Comparison of ENCODE assay signal across 10 mouse cellular contexts in the genomic region with DNA sequence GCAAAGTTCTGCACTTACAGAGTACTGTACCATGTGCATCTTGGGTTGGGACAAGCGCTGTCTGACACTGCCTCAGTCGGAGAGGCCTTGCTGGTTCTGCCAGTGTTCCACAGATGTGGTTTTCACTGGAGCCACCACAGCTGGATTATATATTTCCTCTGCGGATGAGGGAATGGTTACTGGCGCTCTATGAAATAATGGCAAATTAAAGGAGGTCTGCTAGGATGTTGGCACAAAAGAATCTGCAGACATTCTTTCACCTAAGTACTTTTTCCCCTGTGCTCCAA. TPM values are rescaled to one million over a fixed set of nuclear protein-coding genes. Genes with fewer than 3 reads are reported as not detected.
DNase-seq lines count a peak whose midpoint lies in the region; ATAC-seq and TF ChIP-seq lines count a peak whose summit lies in the region.
"Had no signal": no experiment of that assay in that cellular context is flagged by ENCODE, and none has a peak within 500 bp of the region (broad histone marks: within the 10 kb centered on the region; RNA-seq: fewer than 3 reads in every experiment).

No protein-coding gene starts in this region.

- no peaks in the 10 kb centered on the region for H3K9me3 ChIP-seq in midbrain, embryonic 10.5 days (replicated peaks)
- no peaks in the 10 kb centered on the region for H3K9me3 ChIP-seq in midbrain, embryonic 13.5 days
- no peaks in the 10 kb centered on the region for H3K9me3 ChIP-seq in intestine, postnatal 0 days (ENCODE audit: control insufficient read depth)
- H3K9me3 ChIP-seq in stomach, embryonic 16.5 days (replicated peaks; ENCODE audit: control insufficient read depth, low read length): no peaks in the 10 kb centered on the region

- TF ChIP-seq CTCF in heart, adult 2 months (IDR thresholded peaks at IDR 0.05): no peak
- no peak for TF ChIP-seq CTCF in intestine, postnatal 0 days (IDR thresholded peaks at IDR 0.05; ENCODE audit: low read depth)

- intact Hi-C loops in heart, adult 2 months (cut with DNase I): loop anchor here (2.0 kb wide), 1 partner anchor 24 kb away; no protein-coding TSS in a partner anchor

- no peak for DNase-seq in heart, adult 2 months
- no peak for DNase-seq in heart, adult 11 months
- no peak for DNase-seq in midbrain, embryonic 10.5 days (ENCODE audit: low spot score)
- DNase-seq in layer of hippocampus, adult 8-10 months (ENCODE audit: low spot score in 2 of 2): no peak
- DNase-seq in cerebellum, adult 11 months: no peak
- DNase-seq: kidney, adult 8-10 months had no signal

- no peak for TF ChIP-seq POLR2A in heart, adult 2 months (IDR thresholded peaks at IDR 0.05; ENCODE audit: insufficient read depth, low read depth, low read length)

- peak overlapping the region; percentile 61 for H3K4me3 ChIP-seq in heart, adult 2 months
- H3K4me3 ChIP-seq in midbrain, embryonic 10.5 days: 0 out of 2 replicates have a peak overlapping the region, but pooled peaks have one; percentile 68
- H3K4me3 ChIP-seq in midbrain, embryonic 13.5 days (replicated peaks): no peak overlapping the region
- H3K4me3 ChIP-seq in intestine, postnatal 0 days (ENCODE audit: low read depth, low read length): peak overlapping the region; percentile 43; the same call in 1 of the 2 replicates
- H3K4me3 ChIP-seq in stomach, embryonic 16.5 days (replicated peaks; ENCODE audit: low read length): peak overlapping the region; percentile 60
- H3K4me3 ChIP-seq: erythroblast, embryonic 14.5 days had no signal

- H3K79me2 ChIP-seq in heart, adult 2 months (replicated peaks; ENCODE audit: control insufficient read depth, insufficient read depth, low read length): peaks cover 3% of the 10 kb centered on the region

- 47% methylated on average over 4 of the region's 4 CpGs for WGBS in heart, adult 2 months
- 87% methylated on average over 4 of the region's 4 CpGs for WGBS in midbrain, embryonic 10.5 days
- WGBS in midbrain, embryonic 13.5 days: 90% methylated on average over 4 of the region's 4 CpGs
- 77% methylated on average over 4 of the region's 4 CpGs for WGBS in intestine, postnatal 0 days
- 66% methylated on average over 4 of the region's 4 CpGs for WGBS in stomach, embryonic 16.5 days

- H3K4me2 ChIP-seq in midbrain, embryonic 13.5 days (replicated peaks): no peak overlapping the region
- peak overlapping the region; percentile 70 for H3K4me2 ChIP-seq in intestine, postnatal 0 days (replicated peaks; ENCODE audit: low read depth)
- H3K4me2 ChIP-seq in stomach, embryonic 16.5 days (ENCODE audit: low read depth, low read length): peak overlapping the region; percentile 83

- TF ChIP-seq EP300 in heart, adult 2 months (IDR thresholded peaks at IDR 0.05; ENCODE audit: insufficient read depth, low read depth, low read length): no peak

- H3K27ac ChIP-seq in heart, adult 2 months: peak overlapping the region; percentile 69
- no peak overlapping the region for H3K27ac ChIP-seq in midbrain, embryonic 10.5 days (replicated peaks)
- no peak overlapping the region for H3K27ac ChIP-seq in midbrain, embryonic 13.5 days
- no peak overlapping the region for H3K27ac ChIP-seq in intestine, postnatal 0 days (ENCODE audit: low read depth, low read length)
- peak overlapping the region; percentile 75 for H3K27ac ChIP-seq in stomach, embryonic 16.5 days (ENCODE audit: low read length)

- peaks cover 13% of the 10 kb centered on the region for H3K4me1 ChIP-seq in heart, adult 2 months (ENCODE audit: control insufficient read depth, insufficient read depth, low read length)
- H3K4me1 ChIP-seq in midbrain, embryonic 10.5 days: peaks cover 16% of the 10 kb centered on the region
- H3K4me1 ChIP-seq in midbrain, embryonic 13.5 days (replicated peaks): peaks cover 9% of the 10 kb centered on the region; the same call in 1 of the 2 replicates
- H3K4me1 ChIP-seq in intestine, postnatal 0 days (replicated peaks; ENCODE audit: control insufficient read depth, insufficient read depth, low read length): no peaks in the 10 kb centered on the region
- H3K4me1 ChIP-seq in stomach, embryonic 16.5 days (ENCODE audit: control insufficient read depth, insufficient read depth, low read length): no peaks in the 10 kb centered on the region

- H3K36me3 ChIP-seq in heart, adult 2 months (ENCODE audit: control insufficient read depth, insufficient read depth, low read length): peaks cover 2% of the 10 kb centered on the region; the same call in 1 of the 2 replicates
- no peaks in the 10 kb centered on the region for H3K36me3 ChIP-seq in midbrain, embryonic 10.5 days
- no peaks in the 10 kb centered on the region for H3K36me3 ChIP-seq in midbrain, embryonic 13.5 days
- H3K36me3 ChIP-seq in intestine, postnatal 0 days (ENCODE audit: control insufficient read depth, insufficient read depth): no peaks in the 10 kb centered on the region
- H3K36me3 ChIP-seq in stomach, embryonic 16.5 days (ENCODE audit: control insufficient read depth, insufficient read depth, low read length): no peaks in the 10 kb centered on the region

- no peaks in the 10 kb centered on the region for H3K27me3 ChIP-seq in heart, adult 2 months (ENCODE audit: control insufficient read depth, insufficient read depth, low read length)
- H3K27me3 ChIP-seq in midbrain, embryonic 10.5 days (ENCODE audit: low read depth, poor library complexity, severe bottlenecking): peaks cover 44% of the 10 kb centered on the region
- H3K27me3 ChIP-seq in midbrain, embryonic 13.5 days: peaks cover 22% of the 10 kb centered on the region
- peaks cover 12% of the 10 kb centered on the region; the same call in 1 of the 2 replicates for H3K27me3 ChIP-seq in intestine, postnatal 0 days (replicated peaks; ENCODE audit: control insufficient read depth, insufficient read depth, low read length)
- no peaks in the 10 kb centered on the region for H3K27me3 ChIP-seq in stomach, embryonic 16.5 days (ENCODE audit: control insufficient read depth, insufficient read depth, low read length)

- peak overlapping the region; percentile 88 for H3K9ac ChIP-seq in heart, adult 2 months (ENCODE audit: low read depth, low read length)
- H3K9ac ChIP-seq in midbrain, embryonic 13.5 days (replicated peaks): no peak overlapping the region
- H3K9ac ChIP-seq in intestine, postnatal 0 days (ENCODE audit: low read depth, low read length): no peak overlapping the region
- peak overlapping the region; percentile 80 for H3K9ac ChIP-seq in stomach, embryonic 16.5 days (ENCODE audit: low read length)

- ATAC-seq in midbrain, embryonic 13.5 days: no peak
- ATAC-seq in intestine, postnatal 0 days: no peak
- no peak for ATAC-seq in stomach, embryonic 16.5 days (ENCODE audit: insufficient read depth, low FRiP score)

RNA-seq across cellular contexts. Expression of a gene that starts 1.0 kb away (rescaled TPM):
- total RNA-seq in heart, adult 2 months (2021): 10 to 100 TPM; 33.7 to 35.2 TPM
- polyA plus RNA-seq in heart, adult 2 months (2012; rRNA removed): 3.3 and 7.6 TPM in 2 replicates
- 22.8 and 26.9 TPM in 2 replicates for polyA plus RNA-seq in midbrain, embryonic 10.5 days (2016; fragmentation: Nextera tagmentation; extraction: Ambion mirVana)
- polyA plus RNA-seq in midbrain, embryonic 13.5 days (2015; fragmentation: Nextera tagmentation; extraction: Ambion mirVana): 6.8 and 7.3 TPM in 2 replicates
- 8.5 and 8.6 TPM in 2 replicates for polyA plus RNA-seq in intestine, postnatal 0 days (2015; fragmentation: Nextera tagmentation; extraction: Ambion mirVana)
- 25.7 and 27.5 TPM in 2 replicates for polyA plus RNA-seq in stomach, embryonic 16.5 days (2015; fragmentation: Nextera tagmentation; extraction: Ambion mirVana)
- 10 to 100 TPM; 24.3 to 29.7 (median 26.2) TPM for total RNA-seq in layer of hippocampus, adult 8-10 months (2022)
- polyA plus RNA-seq: erythroblast, embryonic 14.5 days had no signal

Comparison
In these comparisons a context has a peak if more than half of its experiments do, and no peak if none do; other contexts are left out.
1. H3K27ac ChIP-seq: peak in heart, adult 2 months (single experiment) and stomach, embryonic 16.5 days (single experiment); none in midbrain, embryonic 10.5 days (single experiment), midbrain, embryonic 13.5 days (single experiment) and intestine, postnatal 0 days (single experiment).
2. H3K9ac ChIP-seq: peak in heart, adult 2 months (single experiment) and stomach, embryonic 16.5 days (single experiment); none in midbrain, embryonic 13.5 days (single experiment) and intestine, postnatal 0 days (single experiment).